Mouse (Mus musculus) hindbrain, embryonic 14.5 days (tissue): ENCODE data around the gene Fosb. TPM values are rescaled to one million over a fixed set of nuclear protein-coding genes. Genes with fewer than 3 reads are reported as not detected.

Experiments
- ATAC-seq: fragments of 200-750 bp; cut with Nextera tagmentation; 2 replicates; pipeline ENCODE4 v1.8.0; 2017; ENCODE audit warnings: moderate number of reproducible peaks, mild to moderate bottlenecking, moderate TSS enrichment, moderate library complexity; ENCODE audit not compliant: low FRiP score
- DNase-seq: peaks from one replicate; pipeline ENCODE4 v3.0.0-alpha.2; 2015; ENCODE audit warnings: low spot score
- H3K27ac ChIP-seq: fragments of 300-500 bp; sonication (generic); 2 replicates; pipeline ENCODE4 v1.5.1; 2014; ENCODE audit warnings: mild to moderate bottlenecking, moderate library complexity
- H3K27me3 ChIP-seq: fragments of 300-500 bp; sonication (generic); 2 replicates; pipeline ENCODE4 v1.6.1; 2014; ENCODE audit warnings: mild to moderate bottlenecking, low read length, mixed read lengths; ENCODE audit not compliant: control insufficient read depth, insufficient read depth
- H3K36me3 ChIP-seq: fragments of 300-500 bp; sonication (generic); replicated peaks from 2 replicates; pipeline ENCODE4 v1.6.1; 2014; ENCODE audit not compliant: control insufficient read depth, insufficient read depth
- H3K4me1 ChIP-seq: fragments of 300-500 bp; sonication (generic); replicated peaks from 2 replicates; pipeline ENCODE4 v1.6.1; 2014; ENCODE audit warnings: antibody characterized with exemption, low read length, mixed read lengths; ENCODE audit not compliant: control insufficient read depth, insufficient read depth
- H3K4me2 ChIP-seq: fragments of 300-500 bp; sonication (generic); replicated peaks from 2 replicates; pipeline ENCODE4 v1.6.1; 2014; ENCODE audit warnings: mild to moderate bottlenecking, moderate library complexity
- H3K4me3 ChIP-seq: fragments of 300-500 bp; sonication (generic); replicated peaks from 2 replicates; pipeline ENCODE4 v1.5.1; 2014; ENCODE audit warnings: mild to moderate bottlenecking, low read length
- H3K9ac ChIP-seq: fragments of 300-500 bp; sonication (generic); 2 replicates; pipeline ENCODE4 v1.6.1; 2014
- H3K9me3 ChIP-seq: fragments of 300-500 bp; sonication (generic); 2 replicates; pipeline ENCODE4 v1.6.1; 2016; ENCODE audit warnings: low read length; ENCODE audit not compliant: control insufficient read depth
- WGBS: fragments of 180-500 bp; shearing (Covaris S2); extraction: QIAGEN DNeasy Blood & Tissue Kit; methylation state at CpG from one replicate; pipeline ENCODE4 v1.1.7; 2014; 5-methylcytosine and 5-hydroxymethylcytosine counted together
- polyA plus RNA-seq: library from polyadenylated mRNA; unstranded; fragments of >200 nt; fragmentation: Nextera tagmentation; extraction: Ambion mirVana; gene quantifications from 2 replicates; pipeline ENCODE4 v1.2.1, GENCODE M21; 2014

The Fosb gene
- polyA plus RNA-seq, 1 experiment from 2014 or later: 0.12 TPM

GRCm38 (mm10) chr7:19344938-19345471, 35.2 kb upstream of the Fosb start:
- H3K27me3 ChIP-seq: peaks cover 15% of the 10 kb centered on the region
- peaks cover 27% of the 10 kb centered on the region for H3K4me1 ChIP-seq
- no peaks in the 10 kb centered on the region for H3K9me3 ChIP-seq
- under 1% methylated on average over 31 of the region's 31 CpGs for WGBS
- H3K9ac ChIP-seq: peak overlapping the region; percentile 72
- H3K27ac ChIP-seq: peak overlapping the region; percentile 90
- H3K36me3 ChIP-seq: peaks cover 18% of the 10 kb centered on the region
- H3K4me2 ChIP-seq: peak overlapping the region; percentile 92
- H3K4me3 ChIP-seq: peak overlapping the region; percentile 60
- ATAC-seq (peak; percentile 95), DNase-seq (peak; percentile 94)

- Histone ChIP-seq H3K4me1 (peaks cover 27% of the 10 kb centered on the region), H3K4me3 (peak within 1 kb of the TSS; percentile 60), H3K9me3 (no peaks in the 10 kb centered on the region), H3K9ac (peak within 1 kb of the TSS; percentile 72), H3K27ac (peak within 1 kb of the TSS; percentile 90), H3K36me3 (peaks cover 13% of the 10 kb centered on the region), H3K4me2 (peak within 1 kb of the TSS; percentile 92), H3K27me3 (peaks cover 15% of the 10 kb centered on the region)
- peak; percentile 0; the same call in 1 of the 2 replicates for ATAC-seq
- DNase-seq: no peak
- 26% methylated on average over 12 of the region's 12 CpGs for WGBS
Observed at GRCm38 (mm10) chr7:19344237-19344847, 34.5 kb upstream of the Fosb start, which contains the start of gene Ercc1. Gene Ercc1 (plus strand): TSS chr7:19344778.

GRCm38 (mm10) chr7:19343210-19343808, 33.5 kb upstream of the Fosb start:
- peaks cover 15% of the 10 kb centered on the region for H3K27me3 ChIP-seq
- peaks cover 27% of the 10 kb centered on the region for H3K4me1 ChIP-seq
- H3K9ac ChIP-seq: no peak overlapping the region
- ATAC-seq: no peak
- H3K27ac ChIP-seq: no peak overlapping the region
- peak overlapping the region; percentile 92; the same call in 1 of the 2 replicates for H3K4me2 ChIP-seq
- peaks cover 3% of the 10 kb centered on the region; the same call in 1 of the 2 replicates for H3K36me3 ChIP-seq
- DNase-seq: peak; percentile 85
- H3K4me3 ChIP-seq: 0 out of 2 replicates have a peak overlapping the region, but pooled peaks have one; percentile 39
- WGBS: 1% methylated on average over 11 of the region's 11 CpGs
- no peaks in the 10 kb centered on the region for H3K9me3 ChIP-seq

DNA sequence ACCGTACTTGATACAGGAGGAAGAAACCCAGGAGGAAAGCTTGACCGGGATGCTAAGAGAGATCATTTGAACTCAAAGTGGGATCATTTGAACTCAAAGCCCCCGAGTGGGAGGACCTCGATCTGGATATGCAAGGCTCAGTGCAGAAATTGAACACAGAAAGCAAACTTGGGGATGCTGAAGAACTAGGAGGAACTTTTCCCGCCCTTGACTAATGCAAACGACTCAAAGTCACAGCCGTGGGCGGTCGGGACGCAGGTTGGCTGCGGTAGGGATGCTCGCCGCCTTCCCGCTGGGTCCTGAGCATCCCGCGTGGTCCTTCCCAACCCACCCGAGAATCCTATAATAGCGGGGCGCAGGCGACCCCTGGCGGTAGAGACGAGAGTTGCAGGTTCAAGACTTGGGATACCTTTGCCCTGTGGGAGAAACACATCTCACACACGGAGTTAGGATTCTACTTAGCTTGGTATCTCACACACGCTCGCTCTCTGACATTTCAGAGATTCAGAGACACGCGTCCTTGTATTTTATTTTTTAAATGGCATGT, 32.7 kb upstream of the Fosb start:
- Histone ChIP-seq H3K4me1 (peaks cover 27% of the 10 kb centered on the region), H3K9ac (peak overlapping the region; percentile 62; the same call in 1 of the 2 replicates), H3K36me3 (no peaks in the 10 kb centered on the region), H3K27ac (no peak overlapping the region), H3K4me2 (peak overlapping the region; percentile 92), H3K9me3 (no peaks in the 10 kb centered on the region), H3K4me3 (peak overlapping the region; percentile 39), H3K27me3 (peaks cover 15% of the 10 kb centered on the region)
- 1% methylated on average over 27 of the region's 27 CpGs for WGBS
- ATAC-seq (no peak), DNase-seq (peak; percentile 94)

DNA sequence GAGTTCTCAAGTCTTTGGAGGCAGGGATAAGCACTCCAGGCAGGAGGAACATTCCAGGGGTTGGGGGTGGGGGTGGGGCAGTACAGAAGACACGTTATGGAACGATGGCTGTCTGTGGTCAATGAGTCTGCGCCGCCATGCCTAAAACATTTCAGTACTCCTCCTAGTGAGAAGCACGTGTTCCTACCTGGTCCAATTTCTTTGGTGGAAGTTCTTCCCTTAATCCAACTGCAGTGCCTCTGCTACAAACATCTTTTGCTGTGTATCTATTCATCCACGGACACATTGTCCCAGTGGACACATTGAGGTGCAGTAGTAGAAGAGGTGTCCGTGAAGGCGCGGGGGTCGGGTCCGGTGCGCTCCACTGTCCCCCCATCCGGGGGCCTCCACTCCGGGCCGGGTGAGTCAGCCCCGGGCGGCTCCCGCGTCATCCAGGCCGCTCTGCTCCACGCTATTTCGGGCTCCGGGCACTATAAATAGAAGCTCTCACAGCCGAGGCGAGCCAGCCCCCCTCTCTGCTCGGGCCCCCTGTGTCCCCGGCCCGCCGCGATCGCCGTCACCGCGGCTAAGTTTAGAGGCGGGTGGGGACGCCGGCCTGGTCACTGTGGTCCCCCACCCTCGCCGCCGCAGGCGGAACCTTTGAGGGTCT, 32.0 kb upstream of the Fosb start:
- no peak for DNase-seq

GRCm38 (mm10) chr7:19341250-19341649, 31.4 kb upstream of the Fosb start:
- no peak overlapping the region for H3K4me3 ChIP-seq
- DNase-seq: no peak
- no peak for ATAC-seq
- no peak overlapping the region for H3K27ac ChIP-seq
- H3K27me3 ChIP-seq: peaks cover 15% of the 10 kb centered on the region
- 22% methylated on average over 10 of the region's 10 CpGs for WGBS
- H3K4me1 ChIP-seq: peaks cover 27% of the 10 kb centered on the region
- H3K4me2 ChIP-seq: peak overlapping the region; percentile 92
- H3K9me3 ChIP-seq: no peaks in the 10 kb centered on the region
- H3K36me3 ChIP-seq: no peaks in the 10 kb centered on the region
- no peak overlapping the region for H3K9ac ChIP-seq

More for the DNA sequence above, 32.0 kb upstream of the Fosb start:
- ATAC-seq: no peak
- H3K27me3 ChIP-seq: peaks cover 15% of the 10 kb centered on the region
- peak overlapping the region; percentile 62 for H3K9ac ChIP-seq
- peak overlapping the region; percentile 39 for H3K4me3 ChIP-seq
- WGBS: under 1% methylated on average over 41 of the region's 41 CpGs
- H3K9me3 ChIP-seq: no peaks in the 10 kb centered on the region
- H3K36me3 ChIP-seq: no peaks in the 10 kb centered on the region
- H3K4me2 ChIP-seq: peak overlapping the region; percentile 92
- H3K4me1 ChIP-seq: peaks cover 27% of the 10 kb centered on the region
- no peak overlapping the region for H3K27ac ChIP-seq

GRCm38 (mm10) chr7:19338596-19338995, 28.7 kb upstream of the Fosb start:
- Histone ChIP-seq H3K4me3 (no peak overlapping the region), H3K27ac (no peak overlapping the region), H3K9ac (no peak overlapping the region), H3K4me2 (no peak overlapping the region), H3K4me1 (peaks cover 13% of the 10 kb centered on the region), H3K9me3 (no peaks in the 10 kb centered on the region), H3K27me3 (peaks cover 15% of the 10 kb centered on the region), H3K36me3 (no peaks in the 10 kb centered on the region)
- ATAC-seq: no peak
- 83% methylated on average over 7 of the region's 7 CpGs for WGBS
- DNase-seq: no peak

- no peak for ATAC-seq
- Histone ChIP-seq H3K36me3 (no peaks in the 10 kb centered on the region), H3K4me3 (no peak overlapping the region), H3K4me1 (peaks cover 13% of the 10 kb centered on the region), H3K27me3 (peaks cover 15% of the 10 kb centered on the region), H3K27ac (no peak overlapping the region), H3K4me2 (no peak overlapping the region), H3K9ac (no peak overlapping the region), H3K9me3 (no peaks in the 10 kb centered on the region)
- no peak for DNase-seq
- 59% methylated on average over 2 of the region's 2 CpGs for WGBS
Observed at GRCm38 (mm10) chr7:19338060-19338459, 28.2 kb upstream of the Fosb start.

- no peak overlapping the region for H3K4me2 ChIP-seq
- DNase-seq: no peak
- no peaks in the 10 kb centered on the region for H3K36me3 ChIP-seq
- WGBS: 69% methylated on average over 10 of the region's 10 CpGs
- H3K9me3 ChIP-seq: no peaks in the 10 kb centered on the region
- no peak overlapping the region for H3K27ac ChIP-seq
- peaks cover 13% of the 10 kb centered on the region for H3K27me3 ChIP-seq
- H3K4me1 ChIP-seq: peaks cover 8% of the 10 kb centered on the region
- no peak overlapping the region for H3K4me3 ChIP-seq
- ATAC-seq: no peak
- H3K9ac ChIP-seq: no peak overlapping the region
Observed at GRCm38 (mm10) chr7:19337122-19337521, 27.3 kb upstream of the Fosb start.
